Mouse (Mus musculus) embryo, embryonic 11 days (tissue): ENCODE results near the gene Pgpep1.

Experiments
- DNase-seq: peaks from one replicate; pipeline ENCODE4 v3.0.0-alpha.2; 2015

The Pgpep1 gene

DNA sequence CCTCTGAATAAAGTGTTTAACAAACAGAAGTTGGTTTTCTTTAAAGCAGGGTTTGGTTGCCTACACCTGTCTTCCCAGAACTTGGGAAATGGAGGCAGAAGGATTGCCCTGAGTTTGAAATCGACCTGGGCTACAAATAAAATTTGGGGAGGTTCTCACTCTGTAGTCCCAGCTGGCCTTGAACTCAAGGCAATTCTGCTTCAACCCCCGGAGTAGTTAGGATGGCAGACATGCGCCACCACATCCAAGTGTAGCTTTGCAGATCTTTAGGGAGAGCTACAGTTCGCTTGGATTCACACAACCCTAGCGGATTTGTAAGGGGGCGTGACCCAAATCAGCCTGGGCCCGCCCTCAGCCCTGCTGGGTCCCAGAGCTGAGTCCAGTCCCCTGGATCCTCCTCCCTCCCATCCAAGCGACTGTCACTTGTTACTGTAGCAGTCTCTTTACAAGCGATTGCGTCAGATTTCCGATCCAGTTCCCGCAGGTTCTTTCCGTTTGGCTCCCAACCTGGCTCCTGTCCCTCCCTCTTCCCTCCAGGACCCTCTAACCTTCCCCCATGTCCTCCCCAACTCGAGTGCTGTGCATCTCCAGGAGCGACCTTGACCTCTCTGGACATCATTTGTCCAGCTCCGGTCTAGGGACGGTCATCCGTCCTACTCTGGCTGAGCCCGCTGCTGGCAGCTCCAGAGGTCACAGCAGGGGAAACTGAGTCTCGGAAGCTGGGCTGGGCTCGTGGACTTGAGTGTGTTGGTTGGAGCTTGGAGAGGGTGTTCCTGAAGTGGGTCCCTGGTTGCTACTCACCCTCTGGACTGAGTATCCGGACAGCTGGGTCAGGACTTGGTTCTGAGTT, 29.4 kb downstream of the Pgpep1 start:
- peak; percentile 66 for DNase-seq

DNA sequence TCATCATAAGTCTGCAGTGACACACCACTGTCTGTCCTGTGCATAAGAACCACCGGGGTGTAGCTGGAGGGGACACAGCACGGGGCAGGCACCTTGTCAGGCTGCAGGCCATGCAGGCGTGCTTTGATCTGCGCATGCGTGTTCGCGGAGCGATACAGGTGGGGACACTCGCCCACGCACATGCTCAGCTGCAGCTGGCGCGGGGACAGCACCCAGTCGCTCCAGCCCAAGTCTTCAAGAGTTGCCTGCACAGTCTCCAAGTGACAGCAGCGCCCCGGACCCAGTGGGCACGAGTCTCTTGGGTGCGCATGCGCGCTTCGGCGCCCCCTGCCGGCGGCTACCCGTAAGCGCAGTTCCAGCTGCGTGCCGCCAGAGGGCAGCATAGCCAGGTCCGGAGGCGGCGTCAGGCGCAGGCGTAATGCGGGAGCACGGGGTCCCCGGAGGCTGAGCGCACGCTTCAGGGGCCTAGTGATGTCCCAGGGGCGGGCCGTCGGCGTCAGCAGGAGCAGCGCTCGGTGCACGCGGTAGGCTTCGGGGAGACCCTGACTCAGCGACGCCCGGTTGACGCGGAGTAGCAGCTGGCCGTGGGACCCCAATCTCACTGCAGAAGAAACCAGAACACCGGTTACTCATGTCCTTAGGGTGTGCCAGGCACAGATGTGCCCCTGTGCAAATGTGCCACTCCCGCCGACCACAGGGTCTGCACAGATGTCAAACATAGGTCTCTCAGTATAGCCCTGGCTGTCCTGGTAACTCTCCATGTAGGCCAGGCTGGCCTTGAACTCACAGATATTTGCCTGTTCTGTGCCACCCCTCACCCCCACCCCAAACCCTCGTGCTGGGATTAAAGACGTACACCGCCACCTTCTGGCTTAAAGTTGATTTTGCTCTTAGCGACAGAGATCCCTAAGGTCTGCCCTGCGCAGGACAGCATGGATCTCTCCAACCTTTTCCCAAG, 30.3 kb downstream of the Pgpep1 start:
- peak; percentile 93 for DNase-seq

DNA sequence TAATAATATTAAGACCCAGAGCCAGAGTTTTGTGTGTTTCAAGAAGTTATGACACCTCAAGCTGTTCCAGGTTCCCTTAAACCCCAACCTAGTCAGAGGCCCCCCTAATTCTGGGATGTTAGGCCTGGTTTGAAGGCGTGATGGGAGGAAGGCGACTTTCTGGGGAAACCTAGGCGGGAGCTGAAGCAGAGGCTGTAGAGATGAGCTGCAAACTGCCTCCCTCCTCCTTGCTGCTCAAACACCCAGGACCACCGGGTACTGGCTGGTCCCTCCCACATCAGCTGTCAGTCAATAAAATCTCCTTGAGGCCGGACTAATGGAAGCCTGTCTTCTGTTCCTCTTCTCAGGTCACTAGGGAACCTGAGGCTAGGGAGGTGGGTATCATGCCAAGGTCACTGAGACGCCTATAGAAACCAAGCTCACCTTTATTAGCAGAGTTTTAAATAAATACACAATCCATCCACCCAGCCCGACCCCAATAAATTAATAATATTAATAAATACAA, 31.1 kb downstream of the Pgpep1 start:
- DNase-seq: no peak

DNA sequence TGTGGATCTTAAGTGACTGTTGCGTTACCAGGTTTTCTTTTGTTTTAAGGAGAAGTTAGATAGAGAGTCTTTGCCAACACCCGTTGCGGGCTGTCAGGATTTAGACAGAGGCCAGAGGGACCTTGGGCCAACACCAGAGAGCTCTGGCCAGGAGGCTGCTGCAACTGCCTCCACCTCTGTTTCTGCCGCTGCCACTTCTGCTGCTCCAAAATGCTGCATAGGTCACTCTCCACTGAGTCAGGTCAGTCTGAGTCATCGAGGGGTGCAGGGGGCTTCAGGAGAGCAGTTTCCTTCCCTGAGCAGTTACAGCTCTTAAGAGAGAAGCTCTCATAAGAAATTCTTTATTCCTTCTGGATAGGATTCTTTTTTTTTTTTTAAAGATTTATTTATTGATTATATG, 33.1 kb downstream of the Pgpep1 start:
- no peak for DNase-seq

DNA sequence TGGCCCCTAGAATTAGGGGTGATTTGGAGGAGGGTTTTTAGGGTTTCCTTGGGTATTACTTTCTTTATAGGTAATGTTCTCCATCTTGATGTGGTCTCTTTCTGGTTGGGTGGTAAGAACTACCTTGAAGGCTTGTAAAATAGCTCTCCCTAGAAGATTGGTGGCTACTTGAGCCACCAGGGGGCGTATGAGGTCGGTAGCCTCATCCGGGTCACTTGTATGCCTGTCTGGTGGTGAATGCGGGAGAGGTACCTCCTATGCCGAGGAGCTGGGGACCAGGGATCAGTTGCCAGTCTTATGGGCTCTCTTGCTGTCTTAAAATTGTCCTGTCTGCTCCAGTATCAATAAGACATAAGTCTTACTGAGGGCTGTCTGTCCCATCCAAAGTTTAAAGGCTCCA, 35.1 kb downstream of the Pgpep1 start:
- peak; percentile 72 for DNase-seq

DNA sequence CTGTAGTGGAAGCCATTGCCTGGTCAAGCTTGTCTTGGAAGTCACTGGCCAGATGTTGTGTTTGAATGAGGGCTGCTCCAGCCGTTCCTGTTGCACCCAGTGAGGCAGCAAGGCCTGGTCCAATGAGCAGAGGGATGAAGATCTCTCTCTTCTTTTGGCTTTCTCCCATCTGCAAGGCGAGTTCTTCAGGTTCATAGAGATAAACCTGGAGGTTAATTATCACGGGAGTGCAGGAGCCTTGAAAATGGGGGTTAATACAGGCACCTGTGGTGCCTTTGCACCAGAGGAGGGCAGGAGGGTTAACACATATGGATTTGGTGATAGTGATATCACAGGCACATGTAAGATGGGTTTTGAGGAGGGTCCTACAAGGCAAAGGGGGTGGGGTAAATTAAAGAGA, 38.0 kb downstream of the Pgpep1 start:
- DNase-seq: no peak

DNA sequence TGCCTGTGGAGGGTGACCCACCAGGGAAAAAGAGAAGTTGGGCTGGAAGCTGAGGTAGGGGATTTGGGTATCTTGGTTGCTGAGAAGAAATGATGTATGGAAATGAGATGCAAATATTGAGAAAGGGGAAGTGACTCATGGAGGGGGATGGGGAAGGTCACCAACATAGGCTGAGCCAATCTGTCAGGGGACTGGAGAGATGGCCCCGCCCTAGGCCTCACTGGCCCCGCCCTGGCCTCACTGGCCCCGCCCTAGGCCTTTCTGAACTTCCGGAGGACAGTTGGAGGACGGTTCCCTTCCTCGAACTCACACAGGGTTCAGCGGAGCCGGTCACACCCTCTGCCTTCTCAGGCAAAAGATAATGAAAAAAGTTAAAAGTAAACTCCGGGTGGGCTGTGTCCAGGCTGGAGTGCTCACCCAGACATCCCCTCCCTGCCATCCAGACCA, 41.3 kb downstream of the Pgpep1 start:
- peak; percentile 59 for DNase-seq

DNA sequence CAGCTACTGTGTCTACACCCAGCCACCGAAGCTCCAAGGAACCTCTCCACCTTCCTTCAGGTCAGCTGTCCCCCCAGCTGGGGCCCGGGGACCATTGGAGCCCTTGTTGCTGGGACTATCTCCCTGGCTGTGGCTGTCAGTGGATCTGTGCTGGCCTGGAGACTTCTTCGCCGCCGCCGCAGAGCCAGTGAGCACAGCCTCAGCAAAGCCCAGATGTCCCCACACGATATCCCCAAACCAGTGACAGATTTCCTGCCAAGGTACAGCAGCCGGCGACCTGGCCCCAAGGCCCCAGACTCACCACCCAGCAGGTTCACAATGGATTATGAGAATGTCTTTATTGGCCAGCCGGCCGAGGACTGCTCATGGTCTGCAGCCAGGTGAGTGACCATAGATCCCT, 42.2 kb downstream of the Pgpep1 start:
- DNase-seq: no peak

DNA sequence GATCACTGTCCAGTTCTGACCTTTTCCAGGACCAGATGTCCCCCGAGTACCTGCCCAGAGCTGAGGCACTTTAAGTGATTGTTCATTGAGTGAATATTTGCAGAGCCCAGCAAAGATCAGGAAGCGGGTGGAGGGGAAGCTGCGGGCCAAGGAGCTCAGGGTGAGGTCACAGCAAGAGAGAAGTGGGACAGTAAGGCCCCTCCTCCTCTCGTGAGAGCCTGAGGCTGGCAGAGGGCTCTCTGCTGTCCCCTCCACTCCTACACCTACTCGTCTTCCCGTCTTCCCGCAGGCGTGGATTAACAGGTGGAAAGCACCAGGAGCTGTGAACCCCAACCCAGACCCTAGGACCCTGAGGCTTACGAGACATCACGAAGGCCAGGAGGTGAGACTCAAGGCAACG, 43.5 kb downstream of the Pgpep1 start:
- DNase-seq: no peak

DNA sequence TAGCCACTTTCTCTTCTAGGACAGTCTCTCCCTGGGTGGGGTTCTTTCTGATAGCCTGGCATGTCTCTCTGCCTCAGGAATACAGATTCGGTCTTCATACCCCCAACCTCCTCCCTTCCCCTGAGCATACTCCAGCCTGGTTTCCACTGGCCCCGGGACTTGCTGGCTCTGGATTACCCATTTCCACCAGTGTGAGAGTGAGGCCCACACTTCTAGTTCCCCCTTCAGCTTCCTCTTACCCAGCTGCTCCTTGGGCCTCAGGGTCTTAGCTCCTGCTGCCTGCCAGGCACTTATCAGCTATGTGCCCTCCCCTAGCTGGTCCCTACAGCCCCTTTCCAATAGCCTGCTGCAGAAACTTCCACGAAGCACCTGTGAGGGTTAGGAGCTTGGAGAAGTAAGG, 44.3 kb downstream of the Pgpep1 start, which contains the start of gene Lrrc25:
TSS of gene Lrrc25 (plus strand) at position 262 of the 400 bp plus-strand sequence.
- no peak for DNase-seq

DNA sequence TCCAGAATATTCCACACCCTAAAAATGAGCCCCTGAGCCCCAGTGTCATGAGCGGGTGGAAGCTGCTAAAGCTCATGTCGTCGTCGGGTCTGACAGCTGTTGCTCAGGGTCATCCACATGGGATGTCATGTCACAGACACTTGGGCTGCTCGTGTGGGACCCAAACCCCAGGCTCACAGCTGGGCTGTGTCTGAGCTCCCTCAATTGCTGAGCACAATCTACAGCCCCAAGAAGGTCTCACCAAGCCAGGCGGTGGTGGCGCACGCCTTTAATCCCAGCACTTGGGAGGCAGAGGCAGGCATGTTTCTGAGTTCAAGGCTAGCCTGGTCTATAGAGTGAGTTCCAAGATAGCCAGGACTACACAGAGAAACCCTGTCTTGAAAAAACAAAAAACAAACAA, 44.9 kb downstream of the Pgpep1 start:
- DNase-seq: no peak

DNA sequence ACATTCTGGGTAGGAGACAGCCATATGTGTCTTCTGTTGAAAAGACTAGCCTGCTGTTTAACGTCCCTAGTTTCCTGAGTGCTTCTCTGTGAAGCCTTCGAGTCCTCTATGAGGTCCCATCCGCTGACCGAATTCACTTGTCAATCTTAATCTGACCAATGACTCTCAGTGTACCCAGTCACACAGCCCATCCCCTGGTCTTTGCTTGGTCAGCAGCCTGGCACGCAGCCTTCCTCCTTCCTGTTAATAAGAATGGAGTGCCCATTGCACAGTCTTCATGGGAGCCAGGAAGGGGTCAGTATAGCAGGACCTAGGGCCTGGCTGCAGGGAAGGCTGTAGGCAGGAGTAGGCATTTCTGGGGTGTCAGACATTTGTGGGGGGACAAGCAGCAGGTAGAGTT, 45.7 kb downstream of the Pgpep1 start:
- no peak for DNase-seq

DNA sequence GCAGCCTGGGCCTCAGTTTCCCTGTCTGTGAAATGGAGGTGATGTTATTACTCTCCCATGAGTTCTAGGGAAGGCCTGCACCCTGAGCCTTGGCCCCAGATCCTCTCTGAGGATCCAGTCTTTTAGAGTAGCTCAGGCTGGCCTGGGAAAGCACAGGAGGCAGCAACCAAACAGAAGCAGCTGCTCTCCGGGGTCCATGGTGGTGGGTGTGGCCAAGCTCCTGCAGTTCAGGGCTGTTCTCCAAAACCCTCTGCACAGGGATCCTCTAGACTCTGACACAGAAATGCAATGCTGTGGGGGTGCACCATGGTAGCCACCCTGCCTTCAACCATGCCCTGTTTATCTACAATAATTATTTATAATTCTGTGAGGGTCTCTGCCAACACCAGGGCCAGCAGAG, 46.4 kb downstream of the Pgpep1 start:
- no peak for DNase-seq

DNA sequence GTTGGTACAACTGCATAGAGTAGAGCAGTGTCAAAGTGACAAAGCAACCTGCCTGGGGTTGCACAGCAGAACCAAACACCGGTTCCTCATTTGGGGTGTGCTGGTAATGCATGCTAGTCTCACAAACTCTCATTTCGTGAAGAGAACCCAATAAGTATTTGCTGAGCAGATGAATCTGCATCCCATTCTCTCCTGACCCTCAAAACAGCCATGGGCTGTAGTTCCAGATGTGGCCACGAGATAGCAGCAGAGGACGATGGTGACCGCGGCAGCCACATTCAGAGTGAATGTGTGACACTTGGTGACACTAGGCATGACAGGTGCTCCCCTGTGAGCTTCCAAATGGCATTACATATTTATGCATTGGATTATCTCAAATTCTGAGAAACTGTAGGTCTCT, 48.3 kb downstream of the Pgpep1 start:
- DNase-seq: peak; percentile 88

DNA sequence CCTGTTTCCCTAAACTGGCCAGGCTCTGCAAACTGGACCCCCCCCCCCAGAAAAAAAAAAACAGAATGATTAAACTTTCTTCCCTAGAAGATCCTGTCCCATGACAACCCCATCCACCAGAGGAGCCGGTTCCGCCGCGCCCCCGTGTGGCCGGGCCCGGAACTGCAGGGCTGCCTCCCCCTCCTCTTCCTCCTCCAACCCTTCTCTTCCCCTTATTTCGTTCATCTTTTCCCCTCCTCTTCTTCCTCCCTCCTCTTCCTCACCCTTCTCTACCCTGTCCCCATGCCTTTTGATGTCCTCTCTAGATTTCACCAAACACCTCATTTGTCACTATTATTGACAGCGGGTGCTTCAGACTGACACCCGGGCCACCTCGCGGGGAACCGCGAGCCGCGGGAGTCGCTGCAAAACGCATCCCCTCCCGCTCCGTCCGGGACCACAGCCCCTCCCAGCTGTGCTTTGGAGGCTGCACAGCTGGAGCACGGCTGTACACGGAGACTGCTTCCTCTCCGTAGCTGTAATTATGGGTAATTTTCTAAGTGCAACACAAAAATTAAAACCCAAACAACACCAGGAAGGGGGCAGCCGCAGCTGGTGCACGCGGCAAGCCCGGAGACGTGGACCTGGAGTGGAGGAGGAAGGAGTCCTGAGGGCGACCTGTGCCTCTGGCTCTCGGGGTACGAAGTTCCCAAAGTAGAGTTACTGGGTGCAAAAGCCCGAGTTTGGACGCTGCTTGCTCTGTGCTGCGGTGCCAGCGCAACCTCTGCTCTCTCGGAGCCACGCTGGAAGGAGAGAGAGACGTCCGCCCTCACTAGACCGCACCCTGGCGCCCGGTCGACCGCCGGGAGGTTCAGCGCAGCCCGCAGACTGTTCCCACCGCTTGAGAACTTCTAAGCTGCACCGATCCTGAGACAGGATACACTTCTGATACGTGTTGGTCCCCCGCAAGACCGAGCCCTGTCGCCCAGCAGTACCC, 49.1 kb downstream of the Pgpep1 start:
- DNase-seq: peak; percentile 71

DNA sequence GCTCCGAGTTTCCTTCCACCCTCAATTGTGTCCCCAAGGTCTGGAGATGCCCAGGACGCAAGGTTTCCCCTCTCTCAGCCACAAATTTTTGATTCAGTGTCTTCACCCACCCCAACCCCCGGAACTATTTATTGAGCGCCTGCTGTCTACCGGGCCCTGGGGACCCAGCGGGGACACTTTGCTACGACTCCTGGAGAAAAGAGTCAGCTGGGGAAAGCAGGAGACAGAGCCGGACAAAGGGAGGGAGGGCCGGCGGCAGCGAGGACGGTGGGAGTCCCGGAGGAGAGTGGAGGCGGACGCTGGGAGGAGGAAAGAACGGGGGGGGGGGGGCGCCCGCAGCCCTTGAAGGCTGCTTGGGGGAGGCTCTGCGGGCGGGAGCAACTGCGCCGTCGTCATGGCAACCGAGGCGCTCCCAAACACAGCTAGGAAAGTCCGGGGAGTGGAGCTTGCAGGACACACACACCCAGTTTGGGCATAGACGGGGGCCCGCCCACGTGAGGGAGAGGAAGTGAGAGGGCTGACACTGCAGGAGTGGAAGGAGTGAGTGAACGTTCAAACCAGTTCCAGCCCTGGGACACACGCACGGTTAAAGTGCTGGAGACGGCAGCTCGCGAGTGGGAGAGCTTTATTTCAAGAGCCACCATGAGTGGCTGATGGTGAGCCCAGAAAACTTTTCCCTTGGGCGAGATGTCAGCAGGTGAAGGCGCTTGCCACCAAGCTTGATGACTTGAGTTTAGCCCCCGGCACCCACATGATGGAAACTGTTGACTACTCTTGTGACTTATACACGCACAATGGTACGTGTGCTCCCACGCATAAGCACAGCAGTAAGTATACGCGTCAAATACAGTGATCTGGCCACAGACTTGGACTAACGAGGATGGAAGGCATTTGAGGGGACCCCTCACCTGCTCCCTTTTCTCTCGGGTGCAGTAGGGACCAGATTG, 50.1 kb downstream of the Pgpep1 start:
- DNase-seq: peak; percentile 93

DNA sequence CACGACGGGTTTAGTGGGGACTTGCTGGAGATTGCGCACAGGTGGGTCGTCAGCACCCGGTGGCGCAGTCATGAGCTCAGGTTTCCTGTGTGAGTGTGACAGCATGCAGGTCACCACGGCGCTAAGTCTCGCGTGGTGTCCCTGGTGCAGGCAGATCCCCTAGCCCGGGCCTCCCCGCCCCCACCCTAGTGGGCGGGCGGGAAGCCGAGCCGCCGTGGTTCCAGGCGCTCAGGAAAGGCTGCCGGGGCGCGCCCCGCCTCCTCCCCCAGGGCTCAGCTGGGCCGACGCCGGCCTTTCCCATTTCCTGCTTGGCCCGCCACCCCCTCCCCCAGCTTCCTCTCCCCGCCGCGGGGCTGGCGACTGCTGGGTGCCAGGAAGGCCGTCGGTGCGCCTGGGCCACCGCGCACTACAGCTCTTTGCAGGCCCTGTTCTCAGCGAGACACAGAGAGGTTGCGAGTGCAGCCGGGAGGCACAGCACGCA, 50.8 kb downstream of the Pgpep1 start:
- DNase-seq: peak; percentile 93

DNA sequence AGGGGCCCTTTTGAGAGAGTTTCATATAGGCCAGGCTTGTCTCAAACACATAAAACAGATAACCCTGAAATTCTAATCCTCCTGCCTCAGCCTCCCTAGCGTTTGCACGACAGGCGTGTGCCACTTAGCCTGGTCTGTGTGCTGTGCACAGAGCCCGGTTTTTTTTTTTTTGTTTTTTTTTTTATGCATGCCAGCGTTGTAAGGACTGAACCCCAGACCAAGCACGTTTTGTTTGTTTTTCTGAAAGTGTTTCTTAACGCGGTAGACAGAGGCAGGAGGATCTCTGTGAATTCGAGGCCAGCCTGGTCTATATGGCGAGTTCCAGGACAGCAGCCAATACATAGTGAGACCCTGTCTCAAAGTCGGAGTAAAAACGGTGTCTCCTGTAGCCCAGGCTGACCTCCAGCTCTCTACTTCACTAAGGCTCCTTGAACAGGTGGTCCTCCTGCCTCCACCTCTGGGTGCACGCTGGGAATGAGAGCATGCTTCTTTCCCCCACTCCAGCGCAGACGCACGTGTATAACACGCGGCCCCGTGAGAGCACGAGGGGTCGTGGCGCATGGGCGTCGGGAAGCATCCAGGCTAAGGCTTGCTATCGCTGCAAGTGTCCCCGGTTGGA, 51.3 kb downstream of the Pgpep1 start, which contains the start of gene Ssbp4:
TSS of gene Ssbp4 (minus strand) at position 124 of the 619 bp plus-strand sequence.
- DNase-seq: no peak

DNA sequence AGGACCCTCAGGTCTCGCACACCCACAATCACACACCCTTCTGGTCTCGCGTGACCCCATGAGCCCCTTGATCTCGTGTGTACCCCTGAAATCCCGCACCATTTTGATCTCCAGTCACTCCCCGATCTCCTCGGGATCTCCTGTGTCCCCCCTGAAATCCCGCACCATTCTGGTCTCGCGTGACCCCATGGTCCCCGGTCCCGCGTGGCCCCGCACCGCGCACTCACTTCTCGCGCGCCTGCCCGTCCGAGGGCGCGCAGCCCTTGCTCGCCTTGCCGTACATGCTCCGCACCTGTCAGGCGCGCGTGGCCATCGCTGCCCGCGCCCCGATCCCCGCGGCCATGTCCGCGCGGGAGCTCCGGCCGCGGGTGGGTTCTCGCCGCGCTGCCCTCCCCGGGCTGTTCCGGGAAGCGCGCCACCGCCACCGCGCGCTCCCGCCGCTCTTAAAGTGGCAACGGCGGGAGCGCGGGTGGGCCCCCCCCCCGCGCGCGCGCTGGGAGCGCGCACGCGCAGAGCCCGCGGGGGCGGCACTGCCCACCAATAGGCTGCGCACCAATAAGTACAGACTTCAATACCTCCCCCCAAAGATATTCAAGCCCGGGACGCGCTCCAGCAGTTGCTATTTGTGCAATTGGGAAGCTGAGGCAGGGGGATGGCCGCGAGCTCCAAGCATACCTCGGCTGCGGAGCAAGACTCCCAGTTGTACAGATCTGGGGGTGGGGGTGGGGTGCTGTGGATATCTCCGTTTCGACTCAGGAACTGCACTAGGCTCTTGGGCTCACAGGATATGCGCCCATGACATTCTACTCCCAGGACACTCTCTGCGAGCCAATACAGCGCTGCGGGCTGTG, 52.1 kb downstream of the Pgpep1 start:
- peak; percentile 81 for DNase-seq

DNA sequence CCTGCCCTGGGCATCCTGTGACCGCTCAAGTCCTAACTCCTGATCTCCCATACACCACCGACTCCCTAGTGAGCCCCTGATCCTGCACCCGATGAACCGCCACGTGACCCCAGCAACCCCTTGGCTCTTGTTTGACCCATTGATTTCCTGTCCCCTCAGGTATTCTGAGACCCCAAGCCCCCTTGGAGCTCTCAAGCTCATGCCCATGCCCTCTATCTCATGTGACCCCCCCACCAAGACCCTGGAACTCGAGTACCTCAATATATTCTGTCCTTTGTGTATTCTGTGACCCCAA, 52.6 kb downstream of the Pgpep1 start:
- no peak for DNase-seq
